Mouse (Mus musculus): ENCODE results near the gene 2210407C18Rik.

DNA sequence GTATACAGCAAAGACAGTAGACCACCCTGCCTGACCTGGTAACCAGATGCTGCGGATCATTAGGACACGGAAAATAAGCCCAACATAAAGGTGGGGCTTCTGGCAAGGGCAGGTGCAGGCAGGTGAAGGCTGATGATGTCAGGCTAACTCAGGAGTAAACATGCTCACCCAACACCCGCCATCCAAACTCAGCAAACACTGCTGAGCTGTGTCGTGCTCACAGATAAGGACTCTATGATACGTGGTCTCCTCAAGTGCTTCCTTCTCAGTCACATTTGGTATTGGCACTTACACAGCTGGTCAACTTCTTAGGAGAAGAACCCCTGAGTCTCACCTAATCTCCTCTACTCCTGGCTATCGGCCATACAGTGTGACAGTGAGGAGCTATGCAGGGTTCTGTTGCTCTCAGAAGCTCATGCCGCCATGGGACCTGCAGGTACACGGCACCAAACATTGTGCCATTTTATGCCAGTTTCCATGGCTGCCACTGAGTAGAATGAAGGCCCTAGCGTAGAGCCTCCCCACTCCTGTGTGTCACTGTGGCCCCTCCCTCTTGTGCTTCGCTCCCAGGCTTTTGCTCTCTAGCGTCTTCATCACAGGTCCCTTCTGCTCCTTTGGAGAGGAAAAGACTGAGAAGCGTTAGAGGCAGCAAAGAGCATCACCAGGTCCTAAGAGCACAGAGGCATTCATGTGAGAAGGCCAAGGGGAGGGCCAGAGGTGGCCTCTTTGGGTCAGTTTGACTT lies 9.5 kb downstream of the 2210407C18Rik start:
- TF ChIP-seq EP300 (optimal IDR thresholded peaks at IDR 0.05) (no peak), CTCF (IDR thresholded peaks at IDR 0.05; ENCODE audit: low read depth) (no peak)

Data from stomach, postnatal 0 days (tissue).